In the genomic region with DNA sequence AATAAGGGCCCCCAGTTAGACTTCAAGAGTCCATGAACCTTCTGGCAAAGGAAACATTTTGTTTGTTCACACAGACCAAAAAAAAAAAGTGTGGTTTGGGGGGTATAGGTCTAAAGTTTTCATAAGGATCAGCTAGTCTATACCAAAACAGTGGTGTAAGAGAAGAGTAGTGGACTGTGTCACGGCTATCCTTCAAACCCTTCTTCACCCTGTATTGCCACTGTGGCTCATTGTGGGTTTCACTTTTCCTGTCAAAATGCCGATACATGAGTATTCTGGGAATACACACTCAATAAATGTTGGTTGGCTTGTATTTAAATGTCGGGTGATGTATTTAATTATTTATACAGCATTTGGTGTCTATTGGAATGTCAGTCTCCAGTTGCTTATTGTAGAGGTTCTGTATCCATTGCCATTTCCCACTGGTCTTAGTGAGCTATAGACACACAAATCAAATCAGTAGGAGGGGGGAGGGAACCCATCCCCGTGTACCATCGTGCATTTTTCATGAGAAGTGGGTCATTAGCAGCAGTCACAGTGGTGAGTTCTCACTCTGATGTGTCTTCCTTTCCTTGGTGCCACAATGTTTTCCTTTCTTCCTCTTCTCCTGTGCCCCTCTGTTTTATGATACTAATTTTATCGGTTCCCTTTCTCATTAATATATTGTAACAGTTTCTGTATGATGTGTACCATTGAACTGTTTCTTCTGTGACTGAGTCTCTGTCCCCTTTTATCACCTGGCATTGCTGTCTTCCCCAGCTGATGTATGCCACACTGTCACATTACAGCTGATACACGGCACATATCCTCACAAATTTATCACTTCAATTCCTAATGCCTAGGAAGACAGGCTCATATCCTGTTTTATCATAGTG, we compare ENCODE assay signal across 19 mouse cellular contexts.
DNase-seq lines count a peak whose midpoint lies in the region; ATAC-seq and TF ChIP-seq lines count a peak whose summit lies in the region.
"Had no signal": no experiment of that assay in that cellular context is flagged by ENCODE, and none has a peak within 500 bp of the region (broad histone marks: within the 10 kb centered on the region; RNA-seq: fewer than 3 reads in every experiment).

No protein-coding gene starts in this region.

- DNase-seq in midbrain, embryonic 11.5 days (ENCODE audit: low spot score, missing footprints) = no peak
- DNase-seq in brain, embryonic 14.5 days (ENCODE audit: low read depth) = peak; percentile 44
- DNase-seq in midbrain, embryonic 14.5 days = peak; percentile 57
- DNase-seq in cerebellum, postnatal 36 days = no peak
- DNase-seq in kidney, postnatal 25 days = no peak
- DNase-seq in spleen, postnatal 4 days (ENCODE audit: low spot score in 2 of 2) = no peak
- DNase-seq: adrenal gland, adult 2 months; adrenal gland, postnatal 25 days; cerebellum, adult 8-10 months; cerebellum, postnatal 14 days; gastrocnemius, postnatal 10 days; heart, adult 18-20 months; heart, postnatal 10 days had no signal

- no peaks in the 10 kb centered on the region for H3K4me1 ChIP-seq in midbrain, embryonic 12.5 days
- no peaks in the 10 kb centered on the region for H3K4me1 ChIP-seq in midbrain, embryonic 11.5 days (ENCODE audit: control insufficient read depth, insufficient read depth, low read length)
- no peaks in the 10 kb centered on the region for H3K4me1 ChIP-seq in midbrain, embryonic 14.5 days (ENCODE audit: control insufficient read depth, insufficient read depth, low read length)
- H3K4me1 ChIP-seq in neural tube, embryonic 12.5 days = no peaks in the 10 kb centered on the region
- H3K4me1 ChIP-seq: embryonic facial prominence, embryonic 12.5 days; hindbrain, embryonic 10.5 days had no signal

- H3K27me3 ChIP-seq in midbrain, embryonic 12.5 days = no peaks in the 10 kb centered on the region
- no peaks in the 10 kb centered on the region for H3K27me3 ChIP-seq in midbrain, embryonic 11.5 days (ENCODE audit: control insufficient read depth, insufficient read depth, low read length)
- no peaks in the 10 kb centered on the region for H3K27me3 ChIP-seq in midbrain, embryonic 14.5 days (ENCODE audit: control insufficient read depth, insufficient read depth, low read length)
- H3K27me3 ChIP-seq in neural tube, embryonic 12.5 days (replicated peaks) = no peaks in the 10 kb centered on the region
- H3K27me3 ChIP-seq: embryonic facial prominence, embryonic 12.5 days had no signal

- no peak overlapping the region for H3K9ac ChIP-seq in midbrain, embryonic 12.5 days (replicated peaks)
- H3K9ac ChIP-seq in midbrain, embryonic 11.5 days (ENCODE audit: low read length) = no peak overlapping the region
- no peak overlapping the region for H3K9ac ChIP-seq in midbrain, embryonic 14.5 days (replicated peaks; ENCODE audit: low read length)
- no peak overlapping the region for H3K9ac ChIP-seq in neural tube, embryonic 12.5 days
- H3K9ac ChIP-seq: embryonic facial prominence, embryonic 12.5 days had no signal

- H3K36me3 ChIP-seq in midbrain, embryonic 12.5 days = no peaks in the 10 kb centered on the region
- H3K36me3 ChIP-seq in midbrain, embryonic 11.5 days (ENCODE audit: control insufficient read depth, insufficient read depth, low read length) = no peaks in the 10 kb centered on the region
- H3K36me3 ChIP-seq in midbrain, embryonic 14.5 days (ENCODE audit: control insufficient read depth, insufficient read depth, low read length) = no peaks in the 10 kb centered on the region
- no peaks in the 10 kb centered on the region for H3K36me3 ChIP-seq in neural tube, embryonic 12.5 days
- H3K36me3 ChIP-seq: embryonic facial prominence, embryonic 12.5 days; heart, embryonic 10.5 days; hindbrain, embryonic 10.5 days had no signal

- 83% methylated on average over 7 of the region's 7 CpGs for WGBS in midbrain, embryonic 12.5 days
- 88% methylated on average over 7 of the region's 7 CpGs for whole genome bisulfite sequencing in midbrain, embryonic 11.5 days
- WGBS in midbrain, embryonic 14.5 days = 59% methylated on average over 7 of the region's 7 CpGs
- WGBS in neural tube, embryonic 12.5 days = 68% methylated on average over 7 of the region's 7 CpGs

- TF ChIP-seq POLR2A in brain, embryonic 14.5 days (IDR thresholded peaks at IDR 0.05; ENCODE audit: borderline replicate concordance, extremely low read depth, insufficient read depth, insufficient read length, poor library complexity, severe bottlenecking) = no peak

- H3K4me2 ChIP-seq in midbrain, embryonic 12.5 days (replicated peaks) = no peak overlapping the region
- no peak overlapping the region for H3K4me2 ChIP-seq in midbrain, embryonic 11.5 days
- H3K4me2 ChIP-seq in midbrain, embryonic 14.5 days (ENCODE audit: low read length) = no peak overlapping the region
- no peak overlapping the region for H3K4me2 ChIP-seq in neural tube, embryonic 12.5 days (replicated peaks)
- H3K4me2 ChIP-seq: embryonic facial prominence, embryonic 12.5 days had no signal

- no peaks in the 10 kb centered on the region for H3K9me3 ChIP-seq in midbrain, embryonic 12.5 days
- no peaks in the 10 kb centered on the region for H3K9me3 ChIP-seq in midbrain, embryonic 11.5 days (ENCODE audit: control insufficient read depth, low read length)
- H3K9me3 ChIP-seq in midbrain, embryonic 14.5 days (ENCODE audit: control insufficient read depth, low read length) = no peaks in the 10 kb centered on the region
- no peaks in the 10 kb centered on the region for H3K9me3 ChIP-seq in neural tube, embryonic 12.5 days
- H3K9me3 ChIP-seq: embryonic facial prominence, embryonic 12.5 days; heart, embryonic 10.5 days; hindbrain, embryonic 10.5 days had no signal

- no peak for TF ChIP-seq CTCF in brain, embryonic 14.5 days (IDR thresholded peaks at IDR 0.05; ENCODE audit: borderline replicate concordance, extremely low read depth, insufficient read depth, insufficient read length)

- H3K27ac ChIP-seq in midbrain, embryonic 12.5 days (replicated peaks) = no peak overlapping the region
- H3K27ac ChIP-seq in midbrain, embryonic 11.5 days (ENCODE audit: low read depth, low read length) = no peak overlapping the region
- H3K27ac ChIP-seq in midbrain, embryonic 14.5 days (replicated peaks; ENCODE audit: low read depth, low read length) = 0 out of 2 replicates have a peak overlapping the region, but pooled peaks have one; percentile 32
- no peak overlapping the region for H3K27ac ChIP-seq in neural tube, embryonic 12.5 days
- H3K27ac ChIP-seq: embryonic facial prominence, embryonic 12.5 days; heart, embryonic 10.5 days; hindbrain, embryonic 10.5 days had no signal

- peak; percentile 54; the same call in 1 of the 2 replicates for ATAC-seq in midbrain, embryonic 12.5 days (ENCODE audit: low FRiP score, low read depth)
- ATAC-seq in midbrain, embryonic 11.5 days (ENCODE audit: low FRiP score) = no peak
- peak; percentile 81; the same call in 1 of the 2 replicates for ATAC-seq in midbrain, embryonic 14.5 days (ENCODE audit: low FRiP score, low TSS enrichment)
- peak; percentile 82 for ATAC-seq in neural tube, embryonic 12.5 days (ENCODE audit: low FRiP score, low read depth)
- ATAC-seq: forebrain, embryonic 16.5 days had no signal

- H3K4me3 ChIP-seq in midbrain, embryonic 12.5 days = no peak overlapping the region
- H3K4me3 ChIP-seq in midbrain, embryonic 11.5 days (ENCODE audit: low read depth, low read length) = no peak overlapping the region
- no peak overlapping the region for H3K4me3 ChIP-seq in midbrain, embryonic 14.5 days (replicated peaks; ENCODE audit: low read depth, low read length)
- no peak overlapping the region for H3K4me3 ChIP-seq in neural tube, embryonic 12.5 days
- H3K4me3 ChIP-seq: embryonic facial prominence, embryonic 12.5 days; heart, embryonic 10.5 days; hindbrain, embryonic 10.5 days had no signal

Comparison
In these comparisons a context has a peak if more than half of its experiments do, and no peak if none do; other contexts are left out.
1. DNase-seq: peak in brain, embryonic 14.5 days (single experiment) and midbrain, embryonic 14.5 days (single experiment); none in midbrain, embryonic 11.5 days (single experiment), cerebellum, postnatal 36 days (0 of 2), kidney, postnatal 25 days (0 of 2) and spleen, postnatal 4 days (0 of 2).